Mouse (Mus musculus) midbrain, embryonic 10.5 days (tissue): ENCODE measurements around the gene Trim14. TPM values are rescaled to one million over a fixed set of nuclear protein-coding genes. Genes with fewer than 3 reads are reported as not detected.
"Not testable (repeated sequence)": the region's sequence is repeated elsewhere in the genome, so short reads cannot be mapped to it uniquely, and the experiment has no call there.

Experiments used
- DNase-seq: peaks from one replicate; pipeline ENCODE4 v3.0.0-alpha.2; 2017; ENCODE audit warnings: low spot score
- H3K27ac ChIP-seq: fragments of 300-500 bp; sonication (generic); replicated peaks from 2 replicates; pipeline ENCODE4 v1.5.1; 2016; ENCODE audit warnings: mild to moderate bottlenecking
- H3K27me3 ChIP-seq: fragments of 300-500 bp; sonication (generic); 2 replicates; pipeline ENCODE4 v1.6.1; 2016; ENCODE audit warnings: low read depth, mild to moderate bottlenecking; ENCODE audit not compliant: poor library complexity, severe bottlenecking
- H3K36me3 ChIP-seq: fragments of 300-500 bp; sonication (generic); 2 replicates; pipeline ENCODE4 v1.6.1; 2016; ENCODE audit warnings: mild to moderate bottlenecking, moderate library complexity
- H3K4me1 ChIP-seq: fragments of 300-500 bp; sonication (generic); 2 replicates; pipeline ENCODE4 v1.6.1; 2016
- H3K4me3 ChIP-seq: fragments of 300-500 bp; sonication (generic); 2 replicates; pipeline ENCODE4 v1.5.1; 2016; ENCODE audit warnings: mild to moderate bottlenecking, moderate library complexity
- H3K9me3 ChIP-seq: fragments of 300-500 bp; sonication (generic); replicated peaks from 2 replicates; pipeline ENCODE4 v1.6.1; 2016; ENCODE audit warnings: mild to moderate bottlenecking
- WGBS: fragments of 180-500 bp; shearing (Covaris S2); methylation state at CpG from one replicate; pipeline ENCODE4 v1.1.7; 2016; 5-methylcytosine and 5-hydroxymethylcytosine counted together
- polyA plus RNA-seq: library from polyadenylated mRNA; unstranded; fragments of >200 nt; fragmentation: Nextera tagmentation; extraction: Ambion mirVana; gene quantifications from 2 replicates; pipeline ENCODE4 v1.2.1, GENCODE M21; 2016

Gene Trim14
- polyA plus RNA-seq: 0.62 and 0.63 TPM in 2 replicates

DNA sequence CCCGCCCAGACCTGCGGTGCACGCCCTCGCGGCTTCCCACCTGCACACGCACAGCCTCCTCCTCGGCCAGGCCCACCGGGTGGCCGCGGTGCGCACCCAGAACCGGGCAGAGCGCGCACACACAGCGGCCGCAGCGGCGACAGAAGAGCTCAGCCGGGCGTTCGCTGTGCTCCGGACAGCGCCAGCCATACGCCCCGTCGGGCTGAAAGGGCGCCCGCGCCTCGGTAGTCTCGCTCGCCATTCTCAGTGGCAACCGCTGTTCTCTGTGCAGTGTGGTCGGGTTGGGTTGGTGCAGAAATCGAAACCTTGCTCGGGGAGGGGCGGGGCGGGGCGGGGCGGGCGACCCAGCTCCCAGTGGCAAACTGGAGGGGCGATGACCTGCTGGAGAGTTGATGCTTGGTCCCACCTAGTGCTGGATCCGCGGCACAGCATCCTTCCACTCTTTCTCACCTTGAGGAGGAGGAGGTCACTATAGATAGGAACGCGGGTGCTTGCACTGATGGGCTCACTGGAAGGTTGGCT is at the start of gene Trim14:
Gene Trim14 (minus strand): TSS at position 302 of the 522 bp plus-strand sequence.
- WGBS: under 1% methylated on average over 46 of the region's 46 CpGs
- H3K9me3 ChIP-seq: no peaks in the 10 kb centered on the region
- peaks cover 80% of the 10 kb centered on the region for H3K27me3 ChIP-seq
- H3K36me3 ChIP-seq: no peaks in the 10 kb centered on the region
- 0 out of 2 replicates have a peak within 1 kb of the TSS, but pooled peaks have one; percentile 13 for H3K27ac ChIP-seq
- H3K4me1 ChIP-seq: peaks cover 26% of the 10 kb centered on the region
- peak; percentile 52 for DNase-seq
- H3K4me3 ChIP-seq: peak within 1 kb of the TSS; percentile 56

DNA sequence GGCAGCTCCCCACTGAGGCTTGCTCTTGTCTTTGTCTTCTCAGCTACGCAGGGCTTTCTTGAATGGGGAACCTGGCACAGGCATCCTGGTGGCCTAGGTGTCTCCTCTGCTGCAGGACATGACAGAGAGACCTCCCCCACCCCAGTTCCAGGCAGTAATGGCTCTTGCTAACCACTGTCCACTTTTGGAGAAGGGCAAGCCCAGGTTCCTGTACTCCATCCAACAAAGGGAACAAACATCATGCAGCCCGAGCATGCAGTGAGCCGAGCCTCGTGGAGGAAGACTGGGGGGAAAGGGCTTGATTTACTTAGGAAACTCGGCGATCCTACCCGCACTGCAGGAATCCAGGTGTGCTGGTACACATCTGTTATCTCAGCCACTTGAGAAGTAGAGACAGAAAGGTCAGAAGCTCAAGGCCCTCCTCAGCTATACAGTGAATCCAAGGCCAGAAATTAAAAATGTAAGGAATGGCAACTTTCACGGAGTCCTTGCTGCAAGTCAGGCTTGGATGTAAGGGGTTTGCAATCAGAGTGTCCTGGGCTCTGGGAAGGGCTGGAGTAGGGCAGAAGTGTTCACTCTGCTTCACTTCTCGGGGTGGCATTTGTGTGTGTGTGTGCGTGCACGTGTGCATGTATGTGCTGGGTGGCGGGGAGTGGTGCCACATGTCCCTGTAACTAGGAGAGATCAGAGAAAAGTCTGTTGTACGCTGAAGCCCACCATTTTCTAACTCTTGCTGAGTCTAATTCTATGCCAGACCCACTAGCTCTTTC is 49.3 kb upstream of the Trim14 start:
- H3K36me3 ChIP-seq: no peaks in the 10 kb centered on the region
- no peak for DNase-seq
- H3K4me1 ChIP-seq: peaks cover 6% of the 10 kb centered on the region; the same call in 1 of the 2 replicates
- H3K9me3 ChIP-seq: peaks cover 10% of the 10 kb centered on the region; the same call in 1 of the 2 replicates
- WGBS: 83% methylated on average over 13 of the region's 13 CpGs
- H3K27ac ChIP-seq: no peak overlapping the region
- H3K4me3 ChIP-seq: no peak overlapping the region
- no peaks in the 10 kb centered on the region for H3K27me3 ChIP-seq

DNA sequence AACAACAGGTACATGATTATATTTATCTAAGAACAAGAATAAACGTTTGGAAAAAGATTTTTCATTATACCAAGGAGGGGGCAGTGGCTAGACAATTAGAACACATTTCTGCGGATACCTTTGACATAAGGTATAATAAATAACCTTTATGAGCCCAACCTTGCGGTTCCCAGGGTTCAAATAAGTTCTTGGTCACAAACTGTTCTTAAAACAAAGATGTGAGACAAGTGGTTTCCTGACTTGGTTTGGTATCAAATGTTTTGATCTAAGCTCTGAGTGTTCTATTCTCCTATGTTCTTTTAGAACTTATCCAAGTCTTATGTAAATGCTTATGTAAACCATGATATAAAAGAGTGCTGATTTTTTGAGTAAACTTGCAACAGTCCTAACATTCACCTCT is 48.6 kb upstream of the Trim14 start:
- WGBS: 79% methylated on average over 3 of the region's 3 CpGs
- H3K27ac ChIP-seq, H3K27me3 ChIP-seq, H3K4me1 ChIP-seq, DNase-seq, H3K36me3 ChIP-seq, H3K9me3 ChIP-seq, H3K4me3 ChIP-seq: not testable (repeated sequence)

DNA sequence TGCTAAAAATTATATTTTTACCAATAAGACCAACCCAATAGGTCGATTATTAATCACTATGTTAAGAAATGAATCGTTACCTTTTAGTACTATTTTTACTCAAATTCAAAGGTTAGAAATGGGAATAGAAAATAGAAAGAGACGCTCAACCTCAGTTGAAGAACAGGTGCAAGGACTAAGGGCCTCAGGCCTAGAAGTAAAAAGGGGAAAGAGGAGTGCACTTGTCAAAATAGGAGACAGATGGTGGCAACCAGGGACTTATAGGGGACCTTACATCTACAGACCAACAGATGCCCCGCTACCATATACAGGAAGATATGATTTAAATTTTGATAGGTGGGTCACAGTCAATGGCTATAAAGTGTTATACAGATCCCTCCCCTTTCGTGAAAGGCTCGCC is 48.1 kb upstream of the Trim14 start:
- H3K27ac ChIP-seq, H3K27me3 ChIP-seq, H3K36me3 ChIP-seq, H3K4me1 ChIP-seq, H3K4me3 ChIP-seq, H3K9me3 ChIP-seq, DNase-seq: not testable (repeated sequence)
- 90% methylated on average over 2 of the region's 6 CpGs for WGBS

DNA sequence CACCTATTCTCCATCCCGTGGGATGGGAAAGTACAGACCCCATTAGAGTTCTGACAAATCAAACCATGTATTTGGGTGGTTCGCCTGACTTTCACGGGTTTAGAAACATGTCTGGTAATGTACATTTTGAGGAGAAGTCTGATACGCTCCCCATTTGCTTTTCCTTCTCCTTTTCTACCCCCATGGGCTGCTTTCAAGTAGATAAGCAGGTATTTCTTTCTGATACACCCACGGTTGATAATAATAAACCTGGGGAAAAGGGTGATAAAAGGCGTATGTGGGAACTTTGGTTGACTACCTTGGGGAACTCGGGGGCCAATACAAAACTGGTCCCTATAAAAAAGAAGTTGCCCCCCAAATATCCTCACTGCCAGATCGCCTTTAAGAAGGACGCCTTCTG is 46.1 kb upstream of the Trim14 start:
- not testable (repeated sequence) for DNase-seq, H3K27ac ChIP-seq, H3K4me1 ChIP-seq, H3K36me3 ChIP-seq, H3K4me3 ChIP-seq, H3K27me3 ChIP-seq
- 86% methylated on average over 9 of the region's 9 CpGs for WGBS
- H3K9me3 ChIP-seq: peaks cover 14% of the 10 kb centered on the region; the same call in 1 of the 2 replicates

DNA sequence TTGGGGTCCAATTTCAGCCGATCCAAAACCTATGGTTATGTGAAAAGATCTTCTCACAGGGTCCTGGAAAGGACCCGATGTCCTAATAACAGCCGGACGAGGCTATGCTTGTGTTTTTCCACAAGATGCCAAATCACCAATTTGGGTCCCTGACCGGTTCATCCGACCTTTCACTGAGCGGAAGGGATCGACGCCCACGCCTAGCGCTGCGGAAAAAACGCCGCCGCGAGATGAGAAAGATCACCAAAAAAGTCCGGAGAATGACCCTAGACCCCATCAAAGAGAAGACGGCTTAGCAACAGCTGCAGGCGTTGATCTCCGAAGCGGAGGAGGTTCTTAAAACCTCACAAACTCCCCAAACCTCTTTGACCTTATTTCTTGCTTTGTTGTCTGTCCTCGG is 45.6 kb upstream of the Trim14 start:
- not testable (repeated sequence) for H3K27ac ChIP-seq, H3K4me3 ChIP-seq, H3K36me3 ChIP-seq, DNase-seq, H3K4me1 ChIP-seq, H3K27me3 ChIP-seq
- WGBS: 94% methylated on average over 22 of the region's 22 CpGs
- peaks cover 15% of the 10 kb centered on the region for H3K9me3 ChIP-seq

DNA sequence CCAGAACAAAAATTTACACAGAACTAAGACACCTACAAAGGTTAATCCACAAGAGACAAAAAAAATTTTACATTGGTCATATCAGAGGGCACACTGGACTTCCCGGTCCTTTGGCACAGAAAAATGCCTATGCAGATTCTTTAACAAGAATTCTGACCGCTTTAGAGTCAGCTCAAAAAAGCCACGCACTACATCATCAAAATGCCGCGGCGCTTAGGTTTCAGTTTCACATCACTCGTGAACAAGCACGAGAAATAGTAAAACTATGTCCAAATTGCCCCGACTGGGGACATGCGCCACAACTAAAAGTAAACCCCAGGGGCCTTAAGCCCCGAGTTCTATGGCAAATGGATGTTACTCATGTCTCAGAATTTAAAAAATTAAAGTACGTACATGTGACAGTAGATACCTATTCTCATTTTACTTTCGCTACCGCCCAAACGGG is 44.9 kb upstream of the Trim14 start:
- not testable (repeated sequence) for DNase-seq, H3K36me3 ChIP-seq, H3K4me3 ChIP-seq, H3K4me1 ChIP-seq, H3K27me3 ChIP-seq, H3K27ac ChIP-seq
- peaks cover 18% of the 10 kb centered on the region for H3K9me3 ChIP-seq
- WGBS: 92% methylated on average over 15 of the region's 15 CpGs

DNA sequence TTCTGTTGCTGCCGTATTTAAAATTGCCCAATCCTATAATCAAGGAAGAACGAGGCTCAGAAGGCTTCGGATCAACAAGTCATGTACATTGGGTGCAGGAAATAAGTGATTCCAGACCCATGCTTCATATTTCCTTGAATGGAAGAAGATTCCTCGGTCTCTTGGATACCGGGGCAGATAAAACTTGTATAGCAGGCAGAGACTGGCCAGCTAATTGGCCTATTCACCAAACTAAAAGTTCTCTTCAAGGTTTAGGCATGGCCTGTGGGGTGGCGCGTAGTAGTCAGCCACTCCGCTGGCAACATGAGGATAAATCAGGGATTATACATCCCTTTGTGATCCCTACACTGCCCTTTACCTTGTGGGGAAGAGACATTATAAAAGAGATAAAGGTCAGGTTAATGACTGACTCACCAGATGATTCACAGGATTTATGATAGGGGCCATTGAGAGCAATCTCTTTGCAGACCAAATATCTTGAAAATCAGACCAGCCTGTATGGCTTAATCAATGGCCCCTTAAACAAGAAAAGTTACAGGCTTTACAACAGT is 42.9 kb upstream of the Trim14 start:
- H3K9me3 ChIP-seq: peaks cover 18% of the 10 kb centered on the region
- not testable (repeated sequence) for H3K36me3 ChIP-seq, DNase-seq, H3K27me3 ChIP-seq, H3K27ac ChIP-seq, H3K4me1 ChIP-seq, H3K4me3 ChIP-seq
- 93% methylated on average over 8 of the region's 8 CpGs for WGBS

DNA sequence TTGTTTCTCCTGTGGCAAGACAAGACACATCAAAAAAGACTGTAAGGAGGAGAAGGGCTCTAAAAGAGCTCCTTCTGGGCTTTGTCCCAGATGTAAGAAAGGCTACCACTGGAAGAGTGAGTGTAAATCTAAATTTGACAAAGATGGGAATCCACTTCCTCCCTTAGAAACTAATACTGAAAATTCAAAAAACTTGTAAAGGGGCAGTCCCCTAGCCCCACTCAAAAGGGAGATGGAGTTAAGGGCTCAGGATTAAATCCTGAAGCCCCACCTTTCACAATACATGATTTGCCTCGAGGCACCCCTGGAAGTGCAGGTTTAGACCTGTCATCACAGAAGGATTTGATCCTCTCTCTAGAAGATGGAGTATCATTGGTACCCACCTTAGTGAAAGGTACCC is 42.3 kb upstream of the Trim14 start:
- Histone ChIP-seq H3K4me1 (0 out of 2 replicates have a peak, but pooled peaks cover 3% of the 10 kb centered on the region), H3K36me3 (no peaks in the 10 kb centered on the region), H3K27me3 (no peaks in the 10 kb centered on the region), H3K27ac (no peak overlapping the region), H3K4me3 (no peak overlapping the region), H3K9me3 (peaks cover 18% of the 10 kb centered on the region)
- 85% methylated on average over 1 of the region's 1 CpGs for WGBS
- no peak for DNase-seq

DNA sequence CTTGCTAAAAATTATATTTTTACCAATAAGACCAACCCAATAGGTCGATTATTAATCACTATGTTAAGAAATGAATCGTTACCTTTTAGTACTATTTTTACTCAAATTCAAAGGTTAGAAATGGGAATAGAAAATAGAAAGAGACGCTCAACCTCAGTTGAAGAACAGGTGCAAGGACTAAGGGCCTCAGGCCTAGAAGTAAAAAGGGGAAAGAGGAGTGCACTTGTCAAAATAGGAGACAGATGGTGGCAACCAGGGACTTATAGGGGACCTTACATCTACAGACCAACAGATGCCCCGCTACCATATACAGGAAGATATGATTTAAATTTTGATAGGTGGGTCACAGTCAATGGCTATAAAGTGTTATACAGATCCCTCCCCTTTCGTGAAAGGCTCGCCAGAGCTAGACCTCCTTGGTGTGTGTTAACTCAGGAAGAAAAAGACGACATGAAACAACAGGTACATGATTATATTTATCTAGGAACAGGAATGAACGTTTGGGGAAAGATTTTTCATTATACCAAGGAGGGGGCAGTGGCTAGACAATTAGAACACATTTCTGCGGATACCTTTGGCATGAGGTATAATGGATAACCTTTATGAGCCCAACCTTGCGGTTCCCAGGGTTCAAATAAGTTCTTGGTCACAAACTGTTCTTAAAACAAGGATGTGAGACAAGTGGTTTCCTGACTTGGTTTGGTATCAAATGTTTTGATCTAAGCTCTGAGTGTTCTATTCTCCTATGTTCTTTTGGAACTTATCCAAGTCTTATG is 39.8 kb upstream of the Trim14 start:
- not testable (repeated sequence) for H3K36me3 ChIP-seq, H3K27me3 ChIP-seq, H3K27ac ChIP-seq, H3K4me3 ChIP-seq, DNase-seq, H3K4me1 ChIP-seq
- 91% methylated on average over 6 of the region's 10 CpGs for WGBS
- H3K9me3 ChIP-seq: peaks cover 20% of the 10 kb centered on the region

DNA sequence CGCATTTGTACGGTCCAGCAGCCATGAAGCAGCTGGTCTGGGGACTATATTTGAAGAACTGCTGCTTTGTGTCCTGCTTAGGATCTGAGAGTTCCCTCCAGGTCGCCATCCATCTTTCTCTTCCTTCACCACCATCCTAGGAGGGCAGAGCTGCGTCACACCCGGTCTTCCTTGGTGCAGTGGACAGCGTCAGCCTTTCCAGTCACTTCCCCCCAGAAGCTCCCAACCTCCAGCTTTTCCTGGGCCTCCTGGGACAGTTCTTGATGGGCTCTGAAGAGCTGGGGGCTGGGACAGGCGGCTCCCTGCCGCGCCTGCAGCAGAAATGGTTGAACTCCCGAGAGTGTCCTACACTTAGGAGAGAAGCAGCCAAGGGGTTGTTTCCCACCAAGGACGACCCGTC is 38.9 kb upstream of the Trim14 start:
- Histone ChIP-seq H3K36me3 (no peaks in the 10 kb centered on the region), H3K9me3 (peaks cover 18% of the 10 kb centered on the region), H3K27me3 (no peaks in the 10 kb centered on the region), H3K4me3 (no peak overlapping the region), H3K4me1 (peaks cover 6% of the 10 kb centered on the region), H3K27ac (no peak overlapping the region)
- WGBS: 83% methylated on average over 12 of the region's 12 CpGs
- DNase-seq: no peak

DNA sequence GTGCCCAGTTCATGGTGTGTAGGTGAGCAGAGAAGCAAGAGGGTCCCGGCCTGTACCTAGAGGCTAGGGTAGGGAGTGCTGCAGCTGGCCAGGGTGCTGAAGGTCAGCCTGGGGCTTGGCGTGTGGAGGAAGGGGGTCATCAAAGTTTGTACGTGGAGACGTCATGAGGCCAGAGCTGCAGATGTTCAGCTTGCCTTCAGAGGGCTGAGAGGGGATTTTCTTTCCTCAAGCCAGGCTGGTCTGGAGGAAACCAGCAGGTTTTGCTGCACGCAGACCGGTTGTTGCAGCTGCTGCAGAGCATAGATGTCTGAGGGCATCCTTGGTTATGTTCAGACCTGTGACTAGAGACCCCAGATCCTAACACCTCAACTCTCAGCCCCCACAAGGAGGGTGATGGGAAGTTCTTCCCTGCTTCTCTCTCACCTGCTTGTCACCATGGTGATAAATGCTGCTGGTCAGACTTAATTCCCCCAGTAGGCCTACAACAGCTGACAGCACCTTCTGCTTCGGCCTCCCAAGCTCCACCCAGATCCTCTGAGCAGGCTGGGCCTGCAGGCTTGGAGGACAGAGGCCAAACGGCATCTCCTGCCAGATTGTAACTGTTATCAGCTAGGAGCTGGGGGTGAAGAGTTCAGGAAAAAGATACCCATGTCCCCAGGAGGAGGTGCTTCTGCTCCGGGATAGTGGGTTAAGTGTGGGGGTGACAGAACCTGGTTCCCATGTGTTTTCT is 38.2 kb upstream of the Trim14 start:
- Histone ChIP-seq H3K4me1 (peaks cover 13% of the 10 kb centered on the region), H3K9me3 (peaks cover 18% of the 10 kb centered on the region), H3K27ac (no peak overlapping the region), H3K36me3 (no peaks in the 10 kb centered on the region), H3K4me3 (no peak overlapping the region), H3K27me3 (no peaks in the 10 kb centered on the region)
- 61% methylated on average over 9 of the region's 9 CpGs for WGBS
- no peak for DNase-seq
